ENCODE assay signal across 22 mouse cellular contexts in the genomic region with DNA sequence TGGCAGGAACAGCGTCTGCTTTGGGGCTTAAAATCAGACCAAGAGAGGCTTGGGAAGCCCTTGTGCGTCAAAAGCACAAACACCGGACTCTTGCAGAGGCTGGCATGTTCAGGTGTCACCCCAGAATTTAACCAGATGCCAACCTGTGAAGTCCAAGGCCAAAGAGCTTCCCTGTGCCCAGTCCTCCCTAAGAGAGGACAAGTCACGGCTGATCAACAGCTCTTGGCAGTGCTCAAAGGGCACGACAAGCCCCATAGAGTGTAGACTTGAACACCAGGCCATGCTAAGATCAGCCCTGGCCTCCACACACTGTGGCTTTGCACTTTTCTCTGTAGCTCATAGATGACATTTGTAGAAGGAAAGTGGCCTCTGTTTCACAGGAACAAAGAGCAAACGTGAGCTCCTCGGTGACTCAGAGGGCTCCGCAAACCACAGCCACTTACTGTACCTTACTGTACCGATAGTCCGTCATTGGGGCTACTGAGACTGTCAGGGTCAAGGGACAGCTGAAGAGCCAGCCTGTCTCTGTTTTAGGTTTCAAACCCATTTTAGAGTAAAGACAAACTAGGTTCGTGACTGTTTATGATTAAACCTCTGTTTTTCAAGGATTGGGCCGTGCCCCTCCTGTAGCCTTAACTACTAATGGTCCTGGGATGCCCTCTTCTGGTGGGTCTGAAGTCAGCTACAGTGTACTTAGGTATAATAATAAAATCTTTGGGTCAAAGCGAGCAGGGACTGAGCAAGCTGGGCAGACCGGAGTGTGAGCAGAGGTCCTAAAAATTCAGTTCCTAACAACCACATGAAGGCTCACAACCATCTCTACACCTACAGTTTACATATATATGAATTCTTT. TPM values are rescaled to one million over a fixed set of nuclear protein-coding genes. Genes with fewer than 3 reads are reported as not detected.
DNase-seq lines count a peak whose midpoint lies in the region; ATAC-seq and TF ChIP-seq lines count a peak whose summit lies in the region.
"Had no signal": no experiment of that assay in that cellular context is flagged by ENCODE, and none has a peak within 500 bp of the region (broad histone marks: within the 10 kb centered on the region; RNA-seq: fewer than 3 reads in every experiment).

No protein-coding gene starts in this region.

- 88% methylated on average over 14 of the region's 14 CpGs for WGBS in thymus, adult 2 months
- WGBS in forebrain, embryonic 16.5 days = 82% methylated on average over 14 of the region's 14 CpGs

- peak; percentile 36 for TF ChIP-seq CTCF in left cerebral cortex, adult 2 months (IDR thresholded peaks at IDR 0.05)
- no peak for TF ChIP-seq CTCF in thymus, adult 2 months (IDR thresholded peaks at IDR 0.05; ENCODE audit: borderline replicate concordance, control insufficient read depth, extremely low read depth, insufficient read depth, low read length, poor library complexity)

- H3K9ac ChIP-seq in forebrain, embryonic 16.5 days (replicated peaks; ENCODE audit: low read depth, low read length) = no peak overlapping the region
- H3K9ac ChIP-seq: limb, embryonic 12.5 days; stomach, embryonic 15.5 days had no signal

- ATAC-seq in forebrain, embryonic 16.5 days = no peak

- intact Hi-C loops in left cerebral cortex, adult 2 months (cut with DNase I) = loop anchor here (2.0 kb wide), 1 partner anchor 82 kb away; no protein-coding TSS in a partner anchor
- intact Hi-C loops in heart, postnatal 10 days (cut with DNase I) = no loop called here

- peak; percentile 29 for DNase-seq in adrenal gland, postnatal 14 days
- no peak for DNase-seq in adrenal gland, postnatal 4 days (ENCODE audit: low spot score in 2 of 2)
- DNase-seq in left cerebral cortex, adult 2 months (ENCODE audit: extremely low spot score in 1 of 2, low spot score in 2 of 2) = no peak
- DNase-seq in left cerebral cortex, adult 11 months (ENCODE audit: low spot score) = no peak
- DNase-seq in thymus, adult 2 months = no peak
- no peak for DNase-seq in thymus, postnatal 25 days
- DNase-seq in heart, postnatal 10 days = no peak
- DNase-seq: B cell, adult 2 months; cerebellum, postnatal 14 days; kidney, postnatal 25 days; layer of hippocampus, postnatal 36 days had no signal

- no peaks in the 10 kb centered on the region for H3K36me3 ChIP-seq in thymus, adult 2 months (ENCODE audit: control insufficient read depth, insufficient read depth, low read length)
- no peaks in the 10 kb centered on the region for H3K36me3 ChIP-seq in forebrain, embryonic 16.5 days (ENCODE audit: control insufficient read depth, insufficient read depth)
- H3K36me3 ChIP-seq: embryonic facial prominence, embryonic 10.5 days; G1E; limb, embryonic 12.5 days; midbrain, embryonic 10.5 days; stomach, embryonic 15.5 days had no signal

- no peak for TF ChIP-seq POLR2A in thymus, adult 2 months (IDR thresholded peaks at IDR 0.05; ENCODE audit: control insufficient read depth, extremely low read depth, insufficient read depth, low read length, poor library complexity)

- H3K27me3 ChIP-seq in thymus, adult 2 months (ENCODE audit: control insufficient read depth, insufficient read depth, low read length) = no peaks in the 10 kb centered on the region
- no peaks in the 10 kb centered on the region for H3K27me3 ChIP-seq in forebrain, embryonic 16.5 days (replicated peaks; ENCODE audit: control insufficient read depth, insufficient read depth, low read length)
- H3K27me3 ChIP-seq: limb, embryonic 12.5 days; stomach, embryonic 15.5 days had no signal

- H3K4me1 ChIP-seq in thymus, adult 2 months (replicated peaks; ENCODE audit: control insufficient read depth, insufficient read depth, low read length) = no peaks in the 10 kb centered on the region
- H3K4me1 ChIP-seq in forebrain, embryonic 16.5 days (replicated peaks; ENCODE audit: control insufficient read depth, insufficient read depth, low read length) = peaks cover 20% of the 10 kb centered on the region

- H3K27ac ChIP-seq in left cerebral cortex, adult 2 months = no peak overlapping the region
- 0 out of 2 replicates have a peak overlapping the region, but pooled peaks have one; percentile 26 for H3K27ac ChIP-seq in thymus, adult 2 months (ENCODE audit: control insufficient read depth, insufficient read depth, low read length)
- H3K27ac ChIP-seq in forebrain, embryonic 16.5 days (ENCODE audit: low read length) = no peak overlapping the region
- H3K27ac ChIP-seq: embryonic facial prominence, embryonic 10.5 days; heart, adult 2 months; limb, embryonic 12.5 days; midbrain, embryonic 10.5 days; stomach, embryonic 15.5 days had no signal

- no peak overlapping the region for H3K4me3 ChIP-seq in left cerebral cortex, adult 2 months
- no peak overlapping the region for H3K4me3 ChIP-seq in thymus, adult 2 months (ENCODE audit: control insufficient read depth, insufficient read depth, low read length)
- no peak overlapping the region for H3K4me3 ChIP-seq in forebrain, embryonic 16.5 days (replicated peaks; ENCODE audit: low read length)
- H3K4me3 ChIP-seq: embryonic facial prominence, embryonic 10.5 days; heart, adult 2 months; limb, embryonic 12.5 days; midbrain, embryonic 10.5 days; stomach, embryonic 15.5 days had no signal

- H3K4me2 ChIP-seq in forebrain, embryonic 16.5 days (ENCODE audit: low read length) = no peak overlapping the region
- H3K4me2 ChIP-seq: limb, embryonic 12.5 days; stomach, embryonic 15.5 days had no signal

- H3K9me3 ChIP-seq in forebrain, embryonic 16.5 days (ENCODE audit: control insufficient read depth, low read length) = no peaks in the 10 kb centered on the region
- H3K9me3 ChIP-seq: embryonic facial prominence, embryonic 10.5 days; G1E; limb, embryonic 12.5 days; midbrain, embryonic 10.5 days; stomach, embryonic 15.5 days had no signal

RNA-seq across cellular contexts. Expression of gene Car5a, which starts 11.8 kb away (rescaled TPM):
- 0.30 and 6.4 TPM in 2 replicates for total RNA-seq in adrenal gland, postnatal 14 days (2021)
- under 1 TPM in 1 of 2 experiments, not detected in 1; 0.76 TPM for total RNA-seq in adrenal gland, postnatal 4 days (2021)
- total RNA-seq in left cerebral cortex, adult 2 months (2021) = not detected
- polyA plus RNA-seq in thymus, adult 2 months (2012; rRNA removed) = 0.75 TPM in 1 of 2 replicates, not detected in the other
- total RNA-seq in heart, postnatal 10 days (2021) = not detected
- 0.50 and 0.72 TPM in 2 replicates for polyA plus RNA-seq in forebrain, embryonic 16.5 days (2015; fragmentation: Nextera tagmentation; extraction: Ambion mirVana)
- total RNA-seq: heart, adult 2 months; layer of hippocampus, postnatal 36 days had no signal
- polyA plus RNA-seq: embryonic facial prominence, embryonic 10.5 days; heart, adult 2 months; heart, postnatal 0 days; intestine, embryonic 14.5 days; lung, embryonic 16.5 days; neural tube, embryonic 11.5 days had no signal

RNA-seq across cellular contexts. Expression of gene Banp, which starts 16.7 kb away (rescaled TPM):
- 30.4 and 31.2 TPM in 2 replicates for total RNA-seq in adrenal gland, postnatal 14 days (2021)
- 10 to 100 TPM; 14.0 to 15.7 TPM for total RNA-seq in adrenal gland, postnatal 4 days (2021)
- 10 to 100 TPM; 31.4 to 62.5 TPM for total RNA-seq in left cerebral cortex, adult 2 months (2021)
- polyA plus RNA-seq in thymus, adult 2 months (2012; rRNA removed) = 151 and 153 TPM in 2 replicates
- 10 to 100 TPM in 1 of 2 experiments, 1 to 10 TPM in 1; 9.8 to 11.9 TPM for total RNA-seq in heart, postnatal 10 days (2021)
- 68.4 and 69.9 TPM in 2 replicates for polyA plus RNA-seq in forebrain, embryonic 16.5 days (2015; fragmentation: Nextera tagmentation; extraction: Ambion mirVana)

RNA-seq across cellular contexts. Expression of gene Slc7a5, which starts 25.4 kb away (rescaled TPM):
- 41.4 and 46.8 TPM in 2 replicates for total RNA-seq in adrenal gland, postnatal 14 days (2021)
- 10 to 100 TPM; 56.2 to 59.0 TPM for total RNA-seq in adrenal gland, postnatal 4 days (2021)
- total RNA-seq in left cerebral cortex, adult 2 months (2021) = 10 to 100 TPM; 61.5 to 63.2 TPM
- polyA plus RNA-seq in thymus, adult 2 months (2012; rRNA removed) = 45.9 and 66.8 TPM in 2 replicates
- 10 to 100 TPM in 1 of 2 experiments, 1 to 10 TPM in 1; 8.6 to 11.3 TPM for total RNA-seq in heart, postnatal 10 days (2021)
- 44.1 and 47.5 TPM in 2 replicates for polyA plus RNA-seq in forebrain, embryonic 16.5 days (2015; fragmentation: Nextera tagmentation; extraction: Ambion mirVana)
